Mouse (Mus musculus): ENCODE results near the gene Schip1. TPM values are rescaled to one million over a fixed set of nuclear protein-coding genes. Genes with fewer than 3 reads are reported as not detected.
"Not testable (repeated sequence)": the region's sequence is repeated elsewhere in the genome, so short reads cannot be mapped to it uniquely, and the experiment has no call there.

Gene Schip1
- polyA plus RNA-seq, 1 experiment from 2014 or later = 73.7 TPM

DNA sequence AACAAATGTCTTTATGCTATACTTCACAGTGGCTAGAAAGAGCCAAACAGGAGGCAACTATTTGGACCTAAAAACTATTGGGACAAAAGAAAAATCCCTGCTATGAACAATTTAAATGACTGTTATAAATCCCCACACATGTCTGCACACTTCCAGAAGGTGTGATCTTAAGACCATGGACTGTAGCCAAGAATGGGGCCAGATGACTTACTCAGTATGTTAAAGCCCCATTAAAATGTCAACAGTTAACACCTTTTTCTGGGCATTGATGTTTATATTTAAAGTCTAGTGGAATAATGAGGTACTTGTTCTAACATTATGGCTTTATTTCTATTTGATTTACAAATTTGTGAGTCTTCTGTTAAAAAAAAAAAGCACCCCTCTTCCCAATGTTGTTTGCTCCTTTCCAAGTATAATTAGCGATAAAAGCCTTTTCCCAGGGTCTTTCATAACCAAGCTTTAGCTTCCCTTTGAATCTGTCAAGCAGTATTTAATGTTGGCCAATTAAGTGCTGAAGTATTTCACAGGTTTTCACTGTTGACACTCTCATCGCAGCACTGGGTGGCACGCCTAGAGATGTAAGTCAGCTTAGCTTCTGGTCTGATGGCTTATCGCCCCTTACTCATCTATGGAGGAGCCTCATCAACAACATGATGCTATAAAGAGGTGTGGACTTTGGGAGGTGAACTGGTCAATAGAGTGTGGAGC, 32.3 kb downstream of the Schip1 start:
- Histone ChIP-seq H3K36me3 (ENCODE audit: control insufficient read depth, insufficient read depth, low read length) (no peaks in the 10 kb centered on the region), H3K4me1 (ENCODE audit: control insufficient read depth in 2 of 2, insufficient read depth in 2 of 2, low read length in 2 of 2) (no peaks in the 10 kb centered on the region), H3K4me3 (ENCODE audit: control insufficient read depth in 1 of 2, insufficient read depth in 1 of 2, low read depth in 1 of 2, low read length in 2 of 2) (no peak overlapping the region), H3K27ac (replicated peaks in 1 of 2; ENCODE audit: control insufficient read depth in 1 of 2, insufficient read depth in 1 of 2, low read depth in 2 of 2, low read length in 2 of 2) (no peak overlapping the region), H3K9me3 (ENCODE audit: control insufficient read depth, low read length) (no peaks in the 10 kb centered on the region), H3K27me3 (ENCODE audit: control insufficient read depth, insufficient read depth, low read length) (no peaks in the 10 kb centered on the region), H3K9ac (ENCODE audit: low read length) (no peak overlapping the region), H3K4me2 (ENCODE audit: low read length) (no peak overlapping the region)
- no peak for ATAC-seq (ENCODE audit: insufficient number of reproducible peaks, insufficient read depth, low FRiP score, low read depth)
- 80% methylated on average over 4 of the region's 4 CpGs for WGBS

DNA sequence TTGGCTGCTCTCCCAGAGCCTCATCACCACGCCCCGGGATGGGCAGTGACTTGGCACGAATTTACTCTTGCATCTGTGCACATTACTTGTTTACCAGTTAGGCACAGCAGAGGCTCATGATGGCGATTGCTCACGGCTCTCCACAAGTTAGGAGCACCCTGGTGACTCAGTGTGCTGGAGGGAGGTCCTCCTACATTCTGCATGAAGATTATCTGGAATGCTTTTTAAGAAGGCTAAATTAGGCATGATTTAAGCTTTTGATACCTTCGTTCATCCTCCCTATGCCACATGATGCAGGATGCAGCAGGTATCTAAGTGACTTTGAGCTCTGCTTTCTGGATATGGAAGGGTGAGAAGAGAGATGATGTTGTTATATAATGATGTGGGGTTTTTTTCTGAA, 35.0 kb downstream of the Schip1 start:
- 85% methylated on average over 6 of the region's 6 CpGs for WGBS
- not testable (repeated sequence) for H3K27me3 ChIP-seq (ENCODE audit: control insufficient read depth, insufficient read depth, low read length); H3K4me3 ChIP-seq (ENCODE audit: control insufficient read depth in 1 of 2, insufficient read depth in 1 of 2, low read depth in 1 of 2, low read length in 2 of 2); H3K9me3 ChIP-seq (ENCODE audit: control insufficient read depth, low read length); H3K9ac ChIP-seq (ENCODE audit: low read length); H3K4me1 ChIP-seq (ENCODE audit: control insufficient read depth in 2 of 2, insufficient read depth in 2 of 2, low read length in 2 of 2); H3K27ac ChIP-seq (replicated peaks in 1 of 2; ENCODE audit: control insufficient read depth in 1 of 2, insufficient read depth in 1 of 2, low read depth in 2 of 2, low read length in 2 of 2); H3K36me3 ChIP-seq (ENCODE audit: control insufficient read depth, insufficient read depth, low read length); ATAC-seq (ENCODE audit: insufficient number of reproducible peaks, insufficient read depth, low FRiP score, low read depth); H3K4me2 ChIP-seq (ENCODE audit: low read length)

DNA sequence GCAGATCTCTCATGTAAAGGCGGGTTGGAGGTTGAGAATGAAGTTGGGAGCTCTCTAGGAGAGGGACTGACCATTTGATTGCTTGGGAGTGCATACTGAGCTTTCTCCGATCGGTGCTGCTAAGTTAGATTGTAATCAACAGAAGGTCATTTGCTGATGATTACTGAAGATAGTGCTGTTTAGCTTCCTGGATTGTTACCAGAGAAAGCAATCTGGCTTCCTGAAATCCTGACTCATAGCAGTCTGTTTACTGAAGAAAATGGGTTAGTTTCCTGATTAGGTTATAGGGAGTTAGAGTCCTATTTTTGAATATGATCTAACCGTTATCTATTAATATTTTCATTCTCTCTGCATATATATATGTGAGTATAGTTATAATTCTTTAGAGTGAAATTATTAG, 36.7 kb downstream of the Schip1 start:
- ATAC-seq (ENCODE audit: insufficient number of reproducible peaks, insufficient read depth, low FRiP score, low read depth) = no peak
- Histone ChIP-seq H3K27me3 (ENCODE audit: control insufficient read depth, insufficient read depth, low read length) (no peaks in the 10 kb centered on the region), H3K4me3 (ENCODE audit: control insufficient read depth in 1 of 2, insufficient read depth in 1 of 2, low read depth in 1 of 2, low read length in 2 of 2) (no peak overlapping the region), H3K27ac (replicated peaks in 1 of 2; ENCODE audit: control insufficient read depth in 1 of 2, insufficient read depth in 1 of 2, low read depth in 2 of 2, low read length in 2 of 2) (no peak overlapping the region), H3K4me1 (ENCODE audit: control insufficient read depth in 2 of 2, insufficient read depth in 2 of 2, low read length in 2 of 2) (no peaks in the 10 kb centered on the region), H3K9me3 (ENCODE audit: control insufficient read depth, low read length) (no peaks in the 10 kb centered on the region), H3K4me2 (ENCODE audit: low read length) (no peak overlapping the region), H3K36me3 (ENCODE audit: control insufficient read depth, insufficient read depth, low read length) (no peaks in the 10 kb centered on the region), H3K9ac (ENCODE audit: low read length) (no peak overlapping the region)
- 61% methylated on average over 4 of the region's 4 CpGs for WGBS

DNA sequence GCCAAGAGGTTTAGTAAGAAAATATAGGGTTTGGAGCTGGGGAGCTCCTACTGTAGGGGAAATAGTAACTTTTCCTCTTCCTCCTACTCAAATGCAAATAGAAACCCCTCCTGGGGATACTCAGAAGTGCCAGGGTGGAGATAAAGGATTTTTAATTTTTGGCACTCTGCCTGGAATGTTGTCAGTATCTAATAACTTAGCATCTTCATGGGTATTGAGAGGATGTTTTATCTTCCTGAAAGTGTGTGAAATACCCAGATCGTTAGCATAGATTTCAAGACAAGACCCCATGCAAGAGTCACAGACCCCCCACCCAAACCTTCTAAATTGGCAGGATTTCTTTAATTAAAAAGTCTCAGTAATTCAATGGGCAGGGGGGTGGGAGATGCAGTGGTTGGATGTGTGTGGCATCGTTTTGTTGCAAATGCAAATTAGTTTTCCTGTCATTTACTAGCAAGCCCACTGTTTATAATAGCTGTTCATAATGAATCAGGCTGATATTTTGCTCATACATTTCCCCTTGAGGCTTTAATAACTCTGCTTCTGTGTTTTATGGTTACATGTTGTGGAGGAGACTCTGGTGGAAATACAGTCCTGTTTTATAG, 40.6 kb downstream of the Schip1 start:
- ATAC-seq (ENCODE audit: insufficient number of reproducible peaks, insufficient read depth, low FRiP score, low read depth) = no peak
- Histone ChIP-seq H3K4me3 (ENCODE audit: control insufficient read depth in 1 of 2, insufficient read depth in 1 of 2, low read depth in 1 of 2, low read length in 2 of 2) (no peak overlapping the region), H3K27me3 (ENCODE audit: control insufficient read depth, insufficient read depth, low read length) (no peaks in the 10 kb centered on the region), H3K9me3 (ENCODE audit: control insufficient read depth, low read length) (no peaks in the 10 kb centered on the region), H3K4me2 (ENCODE audit: low read length) (no peak overlapping the region), H3K27ac (replicated peaks in 1 of 2; ENCODE audit: control insufficient read depth in 1 of 2, insufficient read depth in 1 of 2, low read depth in 2 of 2, low read length in 2 of 2) (no peak overlapping the region), H3K36me3 (ENCODE audit: control insufficient read depth, insufficient read depth, low read length) (no peaks in the 10 kb centered on the region), H3K9ac (ENCODE audit: low read length) (no peak overlapping the region), H3K4me1 (ENCODE audit: control insufficient read depth in 2 of 2, insufficient read depth in 2 of 2, low read length in 2 of 2) (no peaks in the 10 kb centered on the region)
- WGBS = 65% methylated on average over 2 of the region's 2 CpGs

DNA sequence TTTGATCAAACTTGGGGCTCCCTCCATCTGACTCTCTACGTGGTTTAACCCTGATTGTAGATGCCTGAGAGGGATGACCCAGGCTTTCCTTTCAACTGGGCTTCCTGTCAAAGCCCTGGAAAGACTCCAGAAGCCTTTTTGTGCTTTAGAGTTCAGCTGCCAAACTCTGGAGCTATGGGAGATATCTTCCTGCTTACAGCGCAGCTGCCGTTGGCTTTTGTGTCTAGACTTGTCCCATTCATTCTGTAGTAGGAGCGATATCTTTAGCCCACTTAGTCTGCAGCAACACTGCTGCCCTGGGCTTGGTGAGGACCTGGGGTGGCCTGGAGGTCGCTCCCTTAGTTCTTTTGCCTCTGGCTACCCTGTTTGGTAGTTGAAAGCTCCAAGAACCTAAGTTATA, 56.7 kb downstream of the Schip1 start:
- no peaks in the 10 kb centered on the region for H3K27me3 ChIP-seq (ENCODE audit: control insufficient read depth, insufficient read depth, low read length)
- no peaks in the 10 kb centered on the region for H3K36me3 ChIP-seq (ENCODE audit: control insufficient read depth, insufficient read depth, low read length)
- H3K27ac ChIP-seq (replicated peaks in 1 of 2; ENCODE audit: control insufficient read depth in 1 of 2, insufficient read depth in 1 of 2, low read depth in 2 of 2, low read length in 2 of 2) = peak overlapping the region; percentile 30 to 34; a peak in 3 of 4 replicates
- H3K4me3 ChIP-seq (ENCODE audit: control insufficient read depth in 1 of 2, insufficient read depth in 1 of 2, low read depth in 1 of 2, low read length in 2 of 2) = no peak overlapping the region
- no peaks in the 10 kb centered on the region for H3K9me3 ChIP-seq (ENCODE audit: control insufficient read depth, low read length)
- no peak overlapping the region for H3K9ac ChIP-seq (ENCODE audit: low read length)
- no peak overlapping the region for H3K4me2 ChIP-seq (ENCODE audit: low read length)
- H3K4me1 ChIP-seq (ENCODE audit: control insufficient read depth in 2 of 2, insufficient read depth in 2 of 2, low read length in 2 of 2) = peaks cover 0 to 5% of the 10 kb centered on the region in 2 experiments; a peak in 3 of 4 replicates
- peak; percentile 43; the same call in 1 of the 2 replicates for ATAC-seq (ENCODE audit: insufficient number of reproducible peaks, insufficient read depth, low FRiP score, low read depth)
- WGBS = 6% methylated on average over 5 of the region's 5 CpGs

DNA sequence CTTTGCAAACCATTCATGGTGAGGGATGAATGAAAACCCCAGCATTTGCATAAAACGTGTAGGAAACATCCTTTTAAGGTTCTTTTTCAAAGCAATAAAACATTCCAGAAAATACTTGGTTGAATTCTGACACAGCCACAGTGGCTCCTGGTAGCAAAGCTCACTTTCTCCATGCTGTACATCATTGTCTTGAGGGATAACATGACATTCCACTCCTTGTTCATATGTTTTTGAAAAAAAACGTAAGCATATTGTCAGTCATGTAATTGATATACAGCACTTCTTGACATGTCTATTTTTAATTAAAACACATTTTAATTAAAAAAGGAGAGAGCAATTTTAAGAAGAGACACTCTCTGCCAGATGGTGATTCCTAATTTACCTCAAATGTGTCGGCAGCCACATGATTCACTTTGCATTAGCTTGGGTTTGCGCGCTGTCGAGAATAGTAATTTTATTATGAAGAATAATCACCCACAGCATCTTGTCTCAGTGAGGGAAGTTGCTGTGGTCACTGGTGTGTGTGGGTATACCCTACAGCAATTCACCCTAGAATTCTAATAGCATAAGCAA, 61.8 kb downstream of the Schip1 start:
- H3K27ac ChIP-seq (replicated peaks in 1 of 2; ENCODE audit: control insufficient read depth in 1 of 2, insufficient read depth in 1 of 2, low read depth in 2 of 2, low read length in 2 of 2) = no peak overlapping the region
- H3K9ac ChIP-seq (ENCODE audit: low read length) = no peak overlapping the region
- no peak overlapping the region for H3K4me2 ChIP-seq (ENCODE audit: low read length)
- no peaks in the 10 kb centered on the region for H3K9me3 ChIP-seq (ENCODE audit: control insufficient read depth, low read length)
- WGBS = 69% methylated on average over 6 of the region's 6 CpGs
- no peaks in the 10 kb centered on the region for H3K36me3 ChIP-seq (ENCODE audit: control insufficient read depth, insufficient read depth, low read length)
- no peak for ATAC-seq (ENCODE audit: insufficient number of reproducible peaks, insufficient read depth, low FRiP score, low read depth)
- H3K4me3 ChIP-seq (ENCODE audit: control insufficient read depth in 1 of 2, insufficient read depth in 1 of 2, low read depth in 1 of 2, low read length in 2 of 2) = no peak overlapping the region
- H3K4me1 ChIP-seq (ENCODE audit: control insufficient read depth in 2 of 2, insufficient read depth in 2 of 2, low read length in 2 of 2) = peaks cover 0 to 5% of the 10 kb centered on the region in 2 experiments; a peak in 3 of 4 replicates
- H3K27me3 ChIP-seq (ENCODE audit: control insufficient read depth, insufficient read depth, low read length) = no peaks in the 10 kb centered on the region

DNA sequence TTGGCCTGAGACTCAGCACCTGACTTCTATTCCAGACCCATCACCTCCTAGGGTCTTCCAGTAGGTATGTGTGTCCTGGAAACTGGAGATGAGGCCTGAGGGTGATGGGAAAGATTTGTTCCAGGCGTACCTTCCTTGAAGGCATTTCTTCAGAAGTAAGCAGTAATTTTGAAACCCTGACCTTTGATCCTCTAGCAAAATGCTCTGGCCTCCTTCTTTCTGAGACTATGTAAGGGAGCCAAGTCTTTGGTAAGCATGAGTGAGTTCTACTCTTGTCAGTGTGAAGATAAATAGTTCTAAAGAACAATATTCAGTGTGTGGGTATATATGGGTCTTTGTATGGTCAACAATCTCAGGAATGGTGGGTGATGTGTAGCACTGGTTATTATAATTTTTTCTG, 65.8 kb downstream of the Schip1 start:
- Histone ChIP-seq H3K9me3 (ENCODE audit: control insufficient read depth, low read length) (no peaks in the 10 kb centered on the region), H3K27me3 (ENCODE audit: control insufficient read depth, insufficient read depth, low read length) (no peaks in the 10 kb centered on the region), H3K9ac (ENCODE audit: low read length) (no peak overlapping the region), H3K36me3 (ENCODE audit: control insufficient read depth, insufficient read depth, low read length) (no peaks in the 10 kb centered on the region), H3K4me2 (ENCODE audit: low read length) (no peak overlapping the region), H3K4me3 (ENCODE audit: control insufficient read depth in 1 of 2, insufficient read depth in 1 of 2, low read depth in 1 of 2, low read length in 2 of 2) (no peak overlapping the region), H3K27ac (replicated peaks in 1 of 2; ENCODE audit: control insufficient read depth in 1 of 2, insufficient read depth in 1 of 2, low read depth in 2 of 2, low read length in 2 of 2) (no peak overlapping the region), H3K4me1 (ENCODE audit: control insufficient read depth in 2 of 2, insufficient read depth in 2 of 2, low read length in 2 of 2) (no peaks in the 10 kb centered on the region)
- WGBS = 78% methylated on average over 1 of the region's 1 CpGs
- ATAC-seq (ENCODE audit: insufficient number of reproducible peaks, insufficient read depth, low FRiP score, low read depth) = no peak
